ENCODE assay signal across 8 mouse cellular contexts in the genomic region with DNA sequence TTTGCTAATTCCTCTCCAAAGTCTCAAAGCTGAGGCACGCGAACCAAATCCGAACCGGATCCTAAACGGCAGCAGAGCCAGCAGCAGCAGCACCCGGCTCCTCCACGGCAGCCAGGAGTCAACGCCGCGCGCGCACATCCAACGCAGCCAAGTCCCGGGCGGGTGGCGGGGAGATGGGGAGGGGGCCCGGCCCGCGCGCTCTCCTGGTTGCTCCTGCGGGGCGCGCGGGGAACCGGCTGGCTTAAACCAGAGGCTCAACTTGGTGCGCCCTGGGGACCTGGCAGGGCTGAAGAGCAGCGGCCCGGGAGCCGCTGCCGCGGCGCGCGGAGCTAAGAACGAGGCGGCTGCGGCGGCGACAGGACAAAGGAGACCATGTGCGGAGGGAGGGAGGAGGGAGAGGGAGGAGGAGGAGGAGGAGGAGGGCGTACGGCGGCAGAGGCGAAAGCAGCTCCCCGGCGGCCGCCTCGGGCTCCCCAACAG.
DNase-seq lines count a peak whose midpoint lies in the region; ATAC-seq and TF ChIP-seq lines count a peak whose summit lies in the region.

No protein-coding gene starts in this region.

- H3K27me3 ChIP-seq in thymus, adult 2 months (ENCODE audit: control insufficient read depth, insufficient read depth, low read length): peaks cover 6% of the 10 kb centered on the region; the same call in 1 of the 2 replicates
- H3K27me3 ChIP-seq in kidney, embryonic 14.5 days (ENCODE audit: control insufficient read depth, insufficient read depth, low read length): peaks cover 3% of the 10 kb centered on the region
- H3K27me3 ChIP-seq in lung, embryonic 15.5 days: peaks cover 8% of the 10 kb centered on the region; the same call in 1 of the 2 replicates

- no peaks in the 10 kb centered on the region for H3K9me3 ChIP-seq in kidney, embryonic 14.5 days (ENCODE audit: control insufficient read depth, low read length)
- H3K9me3 ChIP-seq in lung, embryonic 15.5 days: no peaks in the 10 kb centered on the region

- no peak for TF ChIP-seq POLR2A in thymus, adult 2 months (IDR thresholded peaks at IDR 0.05; ENCODE audit: control insufficient read depth, extremely low read depth, insufficient read depth, low read length, poor library complexity)

- DNase-seq in thymus, adult 2 months: no peak
- no peak for DNase-seq in thymus, postnatal 14 days
- DNase-seq in embryo, embryonic 10 days (ENCODE audit: low spot score): peak; percentile 81
- peak; percentile 26 to 47 for DNase-seq in gastrocnemius, postnatal 4 days (ENCODE audit: low spot score in 2 of 2)
- peak; percentile 54 for DNase-seq in right cerebral cortex, postnatal 25 days
- no peak for DNase-seq in layer of hippocampus, postnatal 14 days (ENCODE audit: low spot score in 2 of 2)

- peak overlapping the region; percentile 20 for H3K4me3 ChIP-seq in thymus, adult 2 months (ENCODE audit: control insufficient read depth, insufficient read depth, low read length)
- peak overlapping the region; percentile 65 for H3K4me3 ChIP-seq in kidney, embryonic 14.5 days (ENCODE audit: low read length)
- H3K4me3 ChIP-seq in lung, embryonic 15.5 days: peak overlapping the region; percentile 82

- H3K4me1 ChIP-seq in thymus, adult 2 months (replicated peaks; ENCODE audit: control insufficient read depth, insufficient read depth, low read length): no peaks in the 10 kb centered on the region
- peaks cover 18% of the 10 kb centered on the region for H3K4me1 ChIP-seq in kidney, embryonic 14.5 days (ENCODE audit: control insufficient read depth, insufficient read depth, low read length)
- peaks cover 9% of the 10 kb centered on the region for H3K4me1 ChIP-seq in lung, embryonic 15.5 days

- H3K27ac ChIP-seq in thymus, adult 2 months (ENCODE audit: control insufficient read depth, insufficient read depth, low read length): no peak overlapping the region
- H3K27ac ChIP-seq in kidney, embryonic 14.5 days (ENCODE audit: low read depth, low read length): peak overlapping the region; percentile 83
- peak overlapping the region; percentile 91 for H3K27ac ChIP-seq in lung, embryonic 15.5 days

- peak overlapping the region; percentile 70 for H3K4me2 ChIP-seq in kidney, embryonic 14.5 days (replicated peaks; ENCODE audit: low read depth, low read length)
- peak overlapping the region; percentile 77 for H3K4me2 ChIP-seq in lung, embryonic 15.5 days

- TF ChIP-seq CTCF in thymus, adult 2 months (IDR thresholded peaks at IDR 0.05; ENCODE audit: borderline replicate concordance, control insufficient read depth, extremely low read depth, insufficient read depth, low read length, poor library complexity): no peak

- peak overlapping the region; percentile 83 for H3K9ac ChIP-seq in kidney, embryonic 14.5 days (ENCODE audit: low read depth, low read length)
- peak overlapping the region; percentile 78 for H3K9ac ChIP-seq in lung, embryonic 15.5 days

- 1% methylated on average over 47 of the region's 48 CpGs for WGBS in thymus, adult 2 months
- under 1% methylated on average over 45 of the region's 48 CpGs for WGBS in kidney, embryonic 14.5 days
- WGBS in lung, embryonic 15.5 days: 0% methylated on average over 37 of the region's 48 CpGs

- H3K36me3 ChIP-seq in thymus, adult 2 months (ENCODE audit: control insufficient read depth, insufficient read depth, low read length): no peaks in the 10 kb centered on the region
- peaks cover under 1% of the 10 kb centered on the region; the same call in 1 of the 2 replicates for H3K36me3 ChIP-seq in kidney, embryonic 14.5 days (ENCODE audit: control insufficient read depth, insufficient read depth, low read length)
- no peaks in the 10 kb centered on the region for H3K36me3 ChIP-seq in lung, embryonic 15.5 days

- peak; percentile 58 for ATAC-seq in kidney, embryonic 14.5 days (ENCODE audit: low FRiP score, low TSS enrichment)
- peak; percentile 76 for ATAC-seq in lung, embryonic 15.5 days (ENCODE audit: borderline replicate concordance, extremely low read depth, low FRiP score, low TSS enrichment)

Comparison
In these comparisons a context has a peak if more than half of its experiments do, and no peak if none do; other contexts are left out.
1. DNase-seq: peak in embryo, embryonic 10 days (single experiment), gastrocnemius, postnatal 4 days (2 of 2) and right cerebral cortex, postnatal 25 days (single experiment); none in thymus, adult 2 months (single experiment), thymus, postnatal 14 days (single experiment) and layer of hippocampus, postnatal 14 days (0 of 2).
2. H3K4me3 ChIP-seq: peak in every context shown above with its lines; median percentile 82 in lung, embryonic 15.5 days; 65 in kidney, embryonic 14.5 days; 20 in thymus, adult 2 months.